Mouse (Mus musculus) heart, embryonic 12.5 days (tissue): ENCODE measurements at regions not wholly inside any gene's neighbourhood (a gene's known extent, or its start where the extent isn't known, plus 50 kb on each side); places are given as distances from the start of the nearest gene placed in this dataset.
"Not testable (repeated sequence)": the region's sequence is repeated elsewhere in the genome, so short reads cannot be mapped to it uniquely, and the experiment has no call there.

Experiments
- ATAC-seq: fragments of 200-750 bp; cut with Nextera tagmentation; 2 replicates; pipeline ENCODE4 v1.8.0; 2017; ENCODE audit warnings: moderate TSS enrichment, moderate library complexity; ENCODE audit not compliant: insufficient number of reproducible peaks, low FRiP score
- H3K27ac ChIP-seq: fragments of 300-500 bp; sonication (generic); 2 replicates; pipeline ENCODE4 v1.5.1; 2016; ENCODE audit warnings: mild to moderate bottlenecking, moderate library complexity; ENCODE audit not compliant: poor library complexity, severe bottlenecking
- H3K27me3 ChIP-seq: fragments of 300-500 bp; sonication (generic); replicated peaks from 2 replicates; pipeline ENCODE4 v1.6.1; 2016; ENCODE audit warnings: mild to moderate bottlenecking, moderate library complexity
- H3K36me3 ChIP-seq: fragments of 300-500 bp; sonication (generic); 2 replicates; pipeline ENCODE4 v1.6.1; 2016; ENCODE audit warnings: mild to moderate bottlenecking, moderate library complexity
- H3K4me1 ChIP-seq: fragments of 300-500 bp; sonication (generic); replicated peaks from 2 replicates; pipeline ENCODE4 v1.6.1; 2016; ENCODE audit warnings: mild to moderate bottlenecking
- H3K4me2 ChIP-seq: fragments of 300-500 bp; sonication (generic); 2 replicates; pipeline ENCODE4 v1.6.1; 2016; ENCODE audit warnings: mild to moderate bottlenecking, moderate library complexity
- H3K4me3 ChIP-seq: fragments of 300-500 bp; sonication (generic); 2 replicates; pipeline ENCODE4 v1.5.1; 2016; ENCODE audit warnings: mild to moderate bottlenecking
- H3K9ac ChIP-seq: fragments of 300-500 bp; sonication (generic); 2 replicates; pipeline ENCODE4 v1.6.1; 2016; ENCODE audit warnings: mild to moderate bottlenecking, moderate library complexity
- H3K9me3 ChIP-seq: fragments of 300-500 bp; sonication (generic); replicated peaks from 2 replicates; pipeline ENCODE4 v1.6.1; 2016; ENCODE audit warnings: mild to moderate bottlenecking, moderate library complexity
- WGBS: fragments of 180-500 bp; shearing (Covaris S2); methylation state at CpG from one replicate; pipeline ENCODE4 v1.1.7; 2016; 5-methylcytosine and 5-hydroxymethylcytosine counted together

- Histone ChIP-seq H3K27ac (no peak overlapping the region), H3K4me2 (no peak overlapping the region), H3K4me3 (no peak overlapping the region), H3K9ac (no peak overlapping the region), H3K36me3 (no peaks in the 10 kb centered on the region), H3K4me1 (no peaks in the 10 kb centered on the region), H3K9me3 (no peaks in the 10 kb centered on the region), H3K27me3 (no peaks in the 10 kb centered on the region)
- no peak for ATAC-seq
These were observed 629.7 kb upstream of the Slc8a1 start for GRCm38 (mm10) chr17:82367876-82368275.

GRCm38 (mm10) chr17:82366001-82366400 is 627.8 kb upstream of the Slc8a1 start:
- WGBS, result 86% methylated on average over 4 of the region's 4 CpGs

GRCm38 (mm10) chr17:82348636-82349035 is 610.5 kb upstream of the Slc8a1 start:
- no peak overlapping the region for H3K4me3 ChIP-seq
- no peaks in the 10 kb centered on the region for H3K27me3 ChIP-seq
- no peak overlapping the region for H3K4me2 ChIP-seq
- H3K9me3 ChIP-seq, result no peaks in the 10 kb centered on the region
- H3K36me3 ChIP-seq, result no peaks in the 10 kb centered on the region
- ATAC-seq, result no peak
- no peaks in the 10 kb centered on the region for H3K4me1 ChIP-seq
- H3K9ac ChIP-seq, result no peak overlapping the region
- no peak overlapping the region for H3K27ac ChIP-seq

More at GRCm38 (mm10) chr17:82366001-82366400, 627.8 kb upstream of the Slc8a1 start:
- no peak overlapping the region for H3K4me2 ChIP-seq
- no peaks in the 10 kb centered on the region for H3K36me3 ChIP-seq
- no peak overlapping the region for H3K9ac ChIP-seq
- no peak overlapping the region for H3K27ac ChIP-seq
- no peaks in the 10 kb centered on the region for H3K27me3 ChIP-seq
- H3K4me3 ChIP-seq, result no peak overlapping the region
- H3K9me3 ChIP-seq, result no peaks in the 10 kb centered on the region
- no peak for ATAC-seq
- no peaks in the 10 kb centered on the region for H3K4me1 ChIP-seq

- no peak overlapping the region for H3K4me2 ChIP-seq
- ATAC-seq, result no peak
- H3K9ac ChIP-seq, result no peak overlapping the region
- H3K9me3 ChIP-seq, result no peaks in the 10 kb centered on the region
- WGBS, result 85% methylated on average over 5 of the region's 5 CpGs
- H3K4me1 ChIP-seq, result no peaks in the 10 kb centered on the region
- H3K27me3 ChIP-seq, result no peaks in the 10 kb centered on the region
- H3K4me3 ChIP-seq, result no peak overlapping the region
- H3K36me3 ChIP-seq, result no peaks in the 10 kb centered on the region
- no peak overlapping the region for H3K27ac ChIP-seq
These were observed 593.3 kb upstream of the Slc8a1 start for GRCm38 (mm10) chr17:82331429-82331828.

- Histone ChIP-seq H3K4me1 (no peaks in the 10 kb centered on the region), H3K9me3 (no peaks in the 10 kb centered on the region), H3K36me3 (no peaks in the 10 kb centered on the region), H3K9ac (no peak overlapping the region), H3K27ac (no peak overlapping the region), H3K4me3 (no peak overlapping the region), H3K27me3 (no peaks in the 10 kb centered on the region), H3K4me2 (no peak overlapping the region)
- 85% methylated on average over 5 of the region's 5 CpGs for WGBS
- ATAC-seq, result no peak
These were observed 574.0 kb upstream of the Slc8a1 start for GRCm38 (mm10) chr17:82312191-82312590.

GRCm38 (mm10) chr17:82306347-82306746 is 568.2 kb upstream of the Slc8a1 start:
- Histone ChIP-seq H3K27me3 (no peaks in the 10 kb centered on the region), H3K4me1 (no peaks in the 10 kb centered on the region), H3K36me3 (no peaks in the 10 kb centered on the region), H3K9ac (no peak overlapping the region), H3K9me3 (no peaks in the 10 kb centered on the region), H3K4me3 (no peak overlapping the region), H3K27ac (no peak overlapping the region), H3K4me2 (no peak overlapping the region)
- no peak for ATAC-seq

GRCm38 (mm10) chr17:82277728-82278127 is 539.6 kb upstream of the Slc8a1 start:
- WGBS, result 77% methylated on average over 3 of the region's 3 CpGs
- H3K36me3 ChIP-seq, result no peaks in the 10 kb centered on the region
- H3K9ac ChIP-seq, result no peak overlapping the region
- no peak overlapping the region for H3K4me2 ChIP-seq
- no peak overlapping the region for H3K4me3 ChIP-seq
- H3K27ac ChIP-seq, result no peak overlapping the region
- no peaks in the 10 kb centered on the region for H3K27me3 ChIP-seq
- no peaks in the 10 kb centered on the region for H3K9me3 ChIP-seq
- no peaks in the 10 kb centered on the region for H3K4me1 ChIP-seq
- no peak for ATAC-seq

- no peaks in the 10 kb centered on the region for H3K9me3 ChIP-seq
- 68% methylated on average over 4 of the region's 4 CpGs for WGBS
- ATAC-seq, result no peak
These were observed 535.8 kb upstream of the Slc8a1 start for GRCm38 (mm10) chr17:82273946-82274345.

GRCm38 (mm10) chr17:82272845-82273244 is 534.7 kb upstream of the Slc8a1 start:
- no peak overlapping the region for H3K27ac ChIP-seq
- H3K9ac ChIP-seq, result no peak overlapping the region
- H3K9me3 ChIP-seq, result no peaks in the 10 kb centered on the region
- 87% methylated on average over 1 of the region's 1 CpGs for WGBS
- no peak overlapping the region for H3K4me2 ChIP-seq
- no peak for ATAC-seq
- no peaks in the 10 kb centered on the region for H3K36me3 ChIP-seq
- no peaks in the 10 kb centered on the region for H3K4me1 ChIP-seq
- no peaks in the 10 kb centered on the region for H3K27me3 ChIP-seq
- H3K4me3 ChIP-seq, result no peak overlapping the region

More at GRCm38 (mm10) chr17:82273946-82274345, 535.8 kb upstream of the Slc8a1 start:
- no peaks in the 10 kb centered on the region for H3K36me3 ChIP-seq
- no peak overlapping the region for H3K4me2 ChIP-seq
- H3K27ac ChIP-seq, result no peak overlapping the region
- no peak overlapping the region for H3K4me3 ChIP-seq
- no peak overlapping the region for H3K9ac ChIP-seq
- no peaks in the 10 kb centered on the region for H3K27me3 ChIP-seq
- H3K4me1 ChIP-seq, result no peaks in the 10 kb centered on the region

GRCm38 (mm10) chr17:82266842-82267241 is 528.7 kb upstream of the Slc8a1 start:
- not testable (repeated sequence) for H3K27me3 ChIP-seq, H3K4me2 ChIP-seq, H3K36me3 ChIP-seq, H3K9ac ChIP-seq, ATAC-seq, H3K9me3 ChIP-seq, H3K27ac ChIP-seq, H3K4me1 ChIP-seq, H3K4me3 ChIP-seq
- WGBS, result 88% methylated on average over 5 of the region's 5 CpGs

GRCm38 (mm10) chr17:82252362-82252761 is 514.2 kb upstream of the Slc8a1 start:
- 86% methylated on average over 2 of the region's 2 CpGs for WGBS
- no peak for ATAC-seq
- Histone ChIP-seq H3K36me3 (no peaks in the 10 kb centered on the region), H3K9me3 (no peaks in the 10 kb centered on the region), H3K4me3 (no peak overlapping the region), H3K4me2 (no peak overlapping the region), H3K9ac (no peak overlapping the region), H3K27me3 (no peaks in the 10 kb centered on the region), H3K4me1 (no peaks in the 10 kb centered on the region), H3K27ac (no peak overlapping the region)

GRCm38 (mm10) chr17:82251841-82252240 is 513.7 kb upstream of the Slc8a1 start:
- H3K27ac ChIP-seq, result no peak overlapping the region
- no peak overlapping the region for H3K4me2 ChIP-seq
- no peak overlapping the region for H3K4me3 ChIP-seq
- H3K9me3 ChIP-seq, result no peaks in the 10 kb centered on the region
- no peaks in the 10 kb centered on the region for H3K36me3 ChIP-seq
- H3K9ac ChIP-seq, result no peak overlapping the region
- no peaks in the 10 kb centered on the region for H3K27me3 ChIP-seq
- H3K4me1 ChIP-seq, result no peaks in the 10 kb centered on the region
- no peak for ATAC-seq
